Mouse (Mus musculus) thymus, adult 2 months (tissue): Measurements from ENCODE around the gene P2ry6.

Experiments used
- CTCF ChIP-seq: fragments of 200-500 bp; IDR thresholded peaks from 2 replicates; pipeline ENCODE4 v1.5.1; 2012; ENCODE audit warnings: mild to moderate bottlenecking, control low read depth, low read length, moderate library complexity, borderline replicate concordance; ENCODE audit not compliant: control insufficient read depth, poor library complexity, insufficient read depth; ENCODE audit errors: extremely low read depth
- POLR2A ChIP-seq: fragments of 200-500 bp; IDR thresholded peaks from 2 replicates; pipeline ENCODE4 v1.6.1; 2012; ENCODE audit warnings: mild to moderate bottlenecking, low read length, control low read depth, moderate library complexity; ENCODE audit not compliant: control insufficient read depth, poor library complexity, insufficient read depth; ENCODE audit errors: extremely low read depth

GRCm38 (mm10) chr7:100978171-100978570 lies 3.7 kb upstream of the P2ry6 start:
- TF ChIP-seq CTCF: no peak
- TF ChIP-seq POLR2A: no peak
